24 mouse cellular contexts compared by ENCODE assay signal in the genomic region with DNA sequence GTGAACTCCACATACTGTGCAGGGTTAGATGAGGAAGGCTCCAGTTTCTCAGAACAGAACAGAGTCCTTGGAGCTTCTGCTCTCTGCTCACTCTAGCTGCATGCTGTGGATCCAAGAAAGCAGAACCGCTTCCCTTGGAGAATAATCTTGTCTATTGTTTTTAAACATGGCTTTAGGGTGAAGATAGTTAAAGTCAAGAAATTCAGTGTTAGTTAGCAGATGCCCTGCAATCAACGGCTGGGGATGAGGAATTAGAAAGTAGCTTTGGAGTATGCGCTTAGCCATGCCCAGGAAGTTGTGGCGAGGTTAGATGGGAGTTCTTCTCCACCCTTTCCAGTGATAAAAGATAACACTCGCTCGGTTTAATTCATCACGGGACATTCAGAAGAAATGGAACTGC.
DNase-seq lines count a peak whose midpoint lies in the region; ATAC-seq and TF ChIP-seq lines count a peak whose summit lies in the region.
"Had no signal": no experiment of that assay in that cellular context is flagged by ENCODE, and none has a peak within 500 bp of the region (broad histone marks: within the 10 kb centered on the region; RNA-seq: fewer than 3 reads in every experiment).

No protein-coding gene starts in this region.

- no peaks in the 10 kb centered on the region for H3K9me3 ChIP-seq in heart, embryonic 13.5 days
- H3K9me3 ChIP-seq in heart, embryonic 10.5 days, result no peaks in the 10 kb centered on the region
- H3K9me3 ChIP-seq in liver, embryonic 12.5 days (replicated peaks), result no peaks in the 10 kb centered on the region
- H3K9me3 ChIP-seq in hindbrain, embryonic 16.5 days (ENCODE audit: control insufficient read depth, low read length), result no peaks in the 10 kb centered on the region
- H3K9me3 ChIP-seq in midbrain, embryonic 15.5 days, result no peaks in the 10 kb centered on the region
- H3K9me3 ChIP-seq: embryonic facial prominence, embryonic 10.5 days; forebrain, embryonic 12.5 days; hindbrain, embryonic 12.5 days; limb, embryonic 13.5 days had no signal

- H3K36me3 ChIP-seq in heart, embryonic 13.5 days, result no peaks in the 10 kb centered on the region
- H3K36me3 ChIP-seq in heart, embryonic 10.5 days, result no peaks in the 10 kb centered on the region
- H3K36me3 ChIP-seq in liver, embryonic 12.5 days, result no peaks in the 10 kb centered on the region
- no peaks in the 10 kb centered on the region for H3K36me3 ChIP-seq in hindbrain, embryonic 16.5 days (ENCODE audit: control insufficient read depth, insufficient read depth, low read length)
- H3K36me3 ChIP-seq in midbrain, embryonic 15.5 days (replicated peaks), result no peaks in the 10 kb centered on the region
- H3K36me3 ChIP-seq: embryonic facial prominence, embryonic 10.5 days; forebrain, embryonic 12.5 days; hindbrain, embryonic 12.5 days; limb, embryonic 13.5 days had no signal

- H3K27me3 ChIP-seq in heart, embryonic 13.5 days (replicated peaks), result no peaks in the 10 kb centered on the region
- H3K27me3 ChIP-seq in heart, embryonic 10.5 days (ENCODE audit: insufficient read depth, poor library complexity, severe bottlenecking), result no peaks in the 10 kb centered on the region
- H3K27me3 ChIP-seq in liver, embryonic 12.5 days (replicated peaks), result no peaks in the 10 kb centered on the region
- H3K27me3 ChIP-seq in hindbrain, embryonic 16.5 days (replicated peaks; ENCODE audit: control insufficient read depth, insufficient read depth, low read length), result no peaks in the 10 kb centered on the region
- no peaks in the 10 kb centered on the region for H3K27me3 ChIP-seq in midbrain, embryonic 15.5 days (replicated peaks)
- H3K27me3 ChIP-seq: hindbrain, embryonic 12.5 days; limb, embryonic 13.5 days; Patski had no signal

- H3K4me2 ChIP-seq in heart, embryonic 13.5 days, result no peak overlapping the region
- H3K4me2 ChIP-seq in liver, embryonic 12.5 days, result peak overlapping the region; percentile 50
- H3K4me2 ChIP-seq in hindbrain, embryonic 16.5 days (ENCODE audit: low read length), result no peak overlapping the region
- H3K4me2 ChIP-seq in midbrain, embryonic 15.5 days, result no peak overlapping the region
- H3K4me2 ChIP-seq: forebrain, embryonic 12.5 days; heart, embryonic 11.5 days; hindbrain, embryonic 12.5 days; limb, embryonic 13.5 days; lung, embryonic 14.5 days; midbrain, embryonic 11.5 days had no signal

- DNase-seq in heart, embryonic 10.5 days (ENCODE audit: low spot score), result no peak
- DNase-seq in layer of hippocampus, adult 2 months (ENCODE audit: low spot score in 2 of 2), result no peak
- DNase-seq: adrenal gland, postnatal 36 days; cerebellum, adult 2 months; cerebellum, postnatal 36 days; heart, postnatal 10 days; kidney, adult 11 months; kidney, postnatal 4 days; layer of hippocampus, adult 9-11 months; lung, embryonic 14.5 days; right cerebral cortex, postnatal 14 days had no signal

- H3K27ac ChIP-seq in heart, embryonic 13.5 days (replicated peaks), result 0 out of 2 replicates have a peak overlapping the region, but pooled peaks have one; percentile 15
- no peak overlapping the region for H3K27ac ChIP-seq in heart, embryonic 10.5 days
- H3K27ac ChIP-seq in liver, embryonic 12.5 days, result peak overlapping the region; percentile 52
- no peak overlapping the region for H3K27ac ChIP-seq in hindbrain, embryonic 16.5 days (ENCODE audit: low read depth, low read length)
- H3K27ac ChIP-seq in layer of hippocampus, adult 2 months, result no peak overlapping the region
- H3K27ac ChIP-seq in midbrain, embryonic 15.5 days, result no peak overlapping the region
- H3K27ac ChIP-seq: embryonic facial prominence, embryonic 10.5 days; forebrain, embryonic 12.5 days; hindbrain, embryonic 12.5 days; limb, embryonic 13.5 days had no signal

- H3K4me1 ChIP-seq in heart, embryonic 13.5 days, result peaks cover 23% of the 10 kb centered on the region
- H3K4me1 ChIP-seq in heart, embryonic 10.5 days, result no peaks in the 10 kb centered on the region
- peaks cover 29% of the 10 kb centered on the region for H3K4me1 ChIP-seq in liver, embryonic 12.5 days
- no peaks in the 10 kb centered on the region; the same call in 1 of the 2 replicates for H3K4me1 ChIP-seq in hindbrain, embryonic 16.5 days (ENCODE audit: control insufficient read depth, insufficient read depth, low read depth, low read length)
- 0 out of 2 replicates have a peak, but pooled peaks cover 6% of the 10 kb centered on the region for H3K4me1 ChIP-seq in midbrain, embryonic 15.5 days
- H3K4me1 ChIP-seq: embryonic facial prominence, embryonic 10.5 days; forebrain, embryonic 12.5 days; hindbrain, embryonic 12.5 days; limb, embryonic 13.5 days had no signal

- 41% methylated on average over 7 of the region's 7 CpGs for WGBS in heart, embryonic 13.5 days
- 53% methylated on average over 7 of the region's 7 CpGs for WGBS in heart, embryonic 10.5 days
- WGBS in liver, embryonic 12.5 days (ENCODE audit: insufficient replicate concordance), result 13% methylated on average over 7 of the region's 7 CpGs
- 74% methylated on average over 7 of the region's 7 CpGs for WGBS in hindbrain, embryonic 16.5 days
- 74% methylated on average over 7 of the region's 7 CpGs for WGBS in midbrain, embryonic 15.5 days

- no peak overlapping the region for H3K4me3 ChIP-seq in heart, embryonic 13.5 days
- H3K4me3 ChIP-seq in heart, embryonic 10.5 days, result no peak overlapping the region
- peak overlapping the region; percentile 12; the same call in 1 of the 2 replicates for H3K4me3 ChIP-seq in liver, embryonic 12.5 days
- H3K4me3 ChIP-seq in hindbrain, embryonic 16.5 days (ENCODE audit: low read length), result no peak overlapping the region
- no peak overlapping the region for H3K4me3 ChIP-seq in layer of hippocampus, adult 2 months
- H3K4me3 ChIP-seq in midbrain, embryonic 15.5 days, result no peak overlapping the region
- H3K4me3 ChIP-seq: embryonic facial prominence, embryonic 10.5 days; forebrain, embryonic 12.5 days; hindbrain, embryonic 12.5 days; limb, embryonic 13.5 days had no signal

- no peak for TF ChIP-seq CTCF in layer of hippocampus, adult 2 months (conservative IDR thresholded peaks at IDR 0.05)

- ATAC-seq in heart, embryonic 13.5 days (ENCODE audit: extremely low read depth, insufficient number of reproducible peaks, low FRiP score, low TSS enrichment), result no peak
- peak; percentile 84 for ATAC-seq in erythroblast, adult 5-6 weeks (replicated peaks; ENCODE audit: low FRiP score, poor library complexity, severe bottlenecking)
- peak; percentile 84 for ATAC-seq in liver, embryonic 12.5 days
- peak; percentile 57 for ATAC-seq in megakaryocyte progenitor cell, adult 5-6 weeks (replicated peaks; ENCODE audit: poor library complexity)
- ATAC-seq in hindbrain, embryonic 16.5 days, result no peak
- ATAC-seq in midbrain, embryonic 15.5 days (replicated peaks), result no peak
- ATAC-seq: Patski had no signal

- no peak overlapping the region for H3K9ac ChIP-seq in heart, embryonic 13.5 days
- peak overlapping the region; percentile 19; the same call in 1 of the 2 replicates for H3K9ac ChIP-seq in liver, embryonic 12.5 days
- no peak overlapping the region for H3K9ac ChIP-seq in hindbrain, embryonic 16.5 days (ENCODE audit: low read depth, low read length)
- H3K9ac ChIP-seq in midbrain, embryonic 15.5 days, result no peak overlapping the region
- H3K9ac ChIP-seq: forebrain, embryonic 12.5 days; hindbrain, embryonic 12.5 days; limb, embryonic 13.5 days; lung, embryonic 14.5 days had no signal

Comparison
In these comparisons a context has a peak if more than half of its experiments do, and no peak if none do; other contexts are left out.
1. H3K27ac ChIP-seq: peak in heart, embryonic 13.5 days (single experiment) and liver, embryonic 12.5 days (single experiment); none in heart, embryonic 10.5 days (single experiment), hindbrain, embryonic 16.5 days (single experiment), layer of hippocampus, adult 2 months (single experiment) and midbrain, embryonic 15.5 days (single experiment).
2. ATAC-seq: peak in erythroblast, adult 5-6 weeks (single experiment), liver, embryonic 12.5 days (single experiment) and megakaryocyte progenitor cell, adult 5-6 weeks (single experiment); none in heart, embryonic 13.5 days (single experiment), hindbrain, embryonic 16.5 days (single experiment) and midbrain, embryonic 15.5 days (single experiment).